ENCODE assay signal across 10 mouse cellular contexts in genomic region chr17:26361992-26362391, GRCm38 (mm10). TPM values are rescaled to one million over a fixed set of nuclear protein-coding genes. Genes with fewer than 3 reads are reported as not detected.
DNase-seq lines count a peak whose midpoint lies in the region; ATAC-seq and TF ChIP-seq lines count a peak whose summit lies in the region.
"Had no signal": no experiment of that assay in that cellular context is flagged by ENCODE, and none has a peak within 500 bp of the region (broad histone marks: within the 10 kb centered on the region; RNA-seq: fewer than 3 reads in every experiment).

No protein-coding gene starts in this region.

- no peak overlapping the region for H3K9ac ChIP-seq in hindbrain, postnatal 0 days (replicated peaks; ENCODE audit: low read length)
- H3K9ac ChIP-seq: neural tube, embryonic 13.5 days had no signal

- 30% methylated on average over 3 of the region's 3 CpGs for WGBS in hindbrain, postnatal 0 days

- DNase-seq in left cerebral cortex, postnatal 4 days, result peak; percentile 82
- DNase-seq in left cerebral cortex, adult 2 months (ENCODE audit: extremely low spot score in 1 of 2, low spot score in 2 of 2), result no peak
- peak; percentile 82 for DNase-seq in G1E (ENCODE audit: low spot score)
- DNase-seq in brain, adult 2 months (ENCODE audit: low read depth, low spot score), result peak; percentile 25
- peak; percentile 70 for DNase-seq in hindbrain, postnatal 0 days (ENCODE audit: low spot score)
- no peak for DNase-seq in thymus, postnatal 0 days (ENCODE audit: low spot score)
- DNase-seq in gastrocnemius, postnatal 36 days, result no peak
- DNase-seq: thymus, adult 2 months had no signal

- H3K27ac ChIP-seq in left cerebral cortex, adult 2 months, result no peak overlapping the region
- H3K27ac ChIP-seq in hindbrain, postnatal 0 days, result no peak overlapping the region
- H3K27ac ChIP-seq: heart, adult 2 months; neural tube, embryonic 13.5 days had no signal

- no peaks in the 10 kb centered on the region for H3K9me3 ChIP-seq in G1E (replicated peaks)
- no peaks in the 10 kb centered on the region for H3K9me3 ChIP-seq in hindbrain, postnatal 0 days (ENCODE audit: low read length)
- H3K9me3 ChIP-seq: neural tube, embryonic 13.5 days had no signal

- no peak for TF ChIP-seq CTCF in left cerebral cortex, adult 2 months (IDR thresholded peaks at IDR 0.05)
- no peak for TF ChIP-seq CTCF in G1E (IDR thresholded peaks at IDR 0.05; ENCODE audit: low read depth, low read length)
- TF ChIP-seq CTCF in hindbrain, postnatal 0 days (IDR thresholded peaks at IDR 0.05; ENCODE audit: low read depth), result no peak

- no peaks in the 10 kb centered on the region for H3K36me3 ChIP-seq in G1E (replicated peaks)
- H3K36me3 ChIP-seq in hindbrain, postnatal 0 days (ENCODE audit: insufficient read depth, low read length), result no peaks in the 10 kb centered on the region
- H3K36me3 ChIP-seq: neural tube, embryonic 13.5 days had no signal

- intact Hi-C loops in left cerebral cortex, postnatal 4 days (cut with DNase I), result loop anchor here (2.0 kb wide), 1 partner anchor 45 kb away; no protein-coding TSS in a partner anchor
- intact Hi-C loops in left cerebral cortex, adult 2 months (cut with DNase I), result no loop called here
- intact Hi-C loops in gastrocnemius, postnatal 36 days (cut with DNase I), result no loop called here

- ATAC-seq in G1E (ENCODE audit: extremely low read depth, insufficient number of reproducible peaks, low FRiP score, poor library complexity, severe bottlenecking), result no peak
- peak; percentile 35; the same call in 1 of the 2 replicates for ATAC-seq in hindbrain, postnatal 0 days

- no peak overlapping the region for H3K4me2 ChIP-seq in hindbrain, postnatal 0 days (ENCODE audit: low read depth, low read length)
- H3K4me2 ChIP-seq: neural tube, embryonic 13.5 days had no signal

- H3K27me3 ChIP-seq in G1E (ENCODE audit: insufficient read depth, low read length), result peaks cover 57% of the 10 kb centered on the region
- H3K27me3 ChIP-seq in hindbrain, postnatal 0 days (ENCODE audit: insufficient read depth, low read length), result no peaks in the 10 kb centered on the region
- H3K27me3 ChIP-seq: neural tube, embryonic 13.5 days had no signal

- peaks cover 67% of the 10 kb centered on the region for H3K4me1 ChIP-seq in G1E (ENCODE audit: insufficient read depth, low read depth, low read length)
- H3K4me1 ChIP-seq in hindbrain, postnatal 0 days (ENCODE audit: insufficient read depth, low read length), result peaks cover 12% of the 10 kb centered on the region; the same call in 1 of the 2 replicates

- H3K4me3 ChIP-seq in left cerebral cortex, adult 2 months, result no peak overlapping the region
- H3K4me3 ChIP-seq in G1E (ENCODE audit: low read depth, low read length), result peak overlapping the region; percentile 56; the same call in 1 of the 2 replicates
- H3K4me3 ChIP-seq in hindbrain, postnatal 0 days (ENCODE audit: low read length), result no peak overlapping the region
- H3K4me3 ChIP-seq: heart, adult 2 months; neural tube, embryonic 13.5 days had no signal

RNA-seq across cellular contexts. Expression of gene Neurl1b, which starts 52.6 kb away (rescaled TPM):
- 10 to 100 TPM; 85.3 to 88.4 TPM for total RNA-seq in left cerebral cortex, postnatal 4 days (2021)
- 10 to 100 TPM; 69.9 to 79.7 TPM for total RNA-seq in left cerebral cortex, adult 2 months (2021)
- total RNA-seq in G1E (2014; fragmentation: Nextera tagmentation) (not detected in 2 replicates), G1E (2017) (under 0.01 TPM in 2 replicates)
- not detected in 2 replicates for polyA plus RNA-seq in G1E (2012)
- 60.4 and 67.5 TPM in 2 replicates for total RNA-seq in hindbrain, postnatal 0 days (2014; rRNA removed)
- 1.7 and 2.1 TPM in 2 replicates for polyA plus RNA-seq in hindbrain, postnatal 0 days (2015; fragmentation: Nextera tagmentation; extraction: Ambion mirVana)
- 0.39 and 1.3 TPM in 2 replicates for polyA plus RNA-seq in thymus, postnatal 0 days (2015; fragmentation: Nextera tagmentation; extraction: Ambion mirVana)
- total RNA-seq in gastrocnemius, postnatal 36 days (2021), result 1 to 10 TPM; 2.6 to 3.7 TPM

Comparison
In these comparisons a context has a peak if more than half of its experiments do, and no peak if none do; other contexts are left out.
1. DNase-seq: peak in left cerebral cortex, postnatal 4 days (single experiment), G1E (single experiment), brain, adult 2 months (single experiment) and hindbrain, postnatal 0 days (single experiment); none in left cerebral cortex, adult 2 months (0 of 2), thymus, postnatal 0 days (single experiment) and gastrocnemius, postnatal 36 days (0 of 2).
2. RNA of gene Neurl1b, which starts 52.6 kb away (total RNA-seq): 85.3 to 88.4 TPM in left cerebral cortex, postnatal 4 days, 69.9 to 79.7 TPM in left cerebral cortex, adult 2 months and 60.4 to 67.5 TPM in hindbrain, postnatal 0 days; 2.6 to 3.7 TPM in gastrocnemius, postnatal 36 days and under 0.01 TPM in G1E; every median in the first group is over 10 times any median in the second.